Mouse (Mus musculus) neural tube, embryonic 12.5 days (tissue): ENCODE data around the gene Metap1. TPM values are rescaled to one million over a fixed set of nuclear protein-coding genes. Genes with fewer than 3 reads are reported as not detected.

Source experiments
- ATAC-seq: fragments of 200-750 bp; cut with Nextera tagmentation; 2 replicates; pipeline ENCODE4 v1.8.0; 2017; ENCODE audit warnings: low read depth, mild to moderate bottlenecking, moderate TSS enrichment, moderate library complexity; ENCODE audit not compliant: low FRiP score
- H3K27ac ChIP-seq: fragments of 300-500 bp; sonication (generic); 2 replicates; pipeline ENCODE4 v1.5.1; 2016
- H3K27me3 ChIP-seq: fragments of 300-500 bp; sonication (generic); replicated peaks from 2 replicates; pipeline ENCODE4 v1.6.1; 2016; ENCODE audit warnings: mild to moderate bottlenecking
- H3K36me3 ChIP-seq: fragments of 300-500 bp; sonication (generic); 2 replicates; pipeline ENCODE4 v1.6.1; 2016; ENCODE audit warnings: mild to moderate bottlenecking
- H3K4me1 ChIP-seq: fragments of 300-500 bp; sonication (generic); 2 replicates; pipeline ENCODE4 v1.6.1; 2016
- H3K4me2 ChIP-seq: fragments of 300-500 bp; sonication (generic); replicated peaks from 2 replicates; pipeline ENCODE4 v1.6.1; 2016; ENCODE audit warnings: mild to moderate bottlenecking
- H3K4me3 ChIP-seq: fragments of 300-500 bp; sonication (generic); 2 replicates; pipeline ENCODE4 v1.5.1; 2016
- H3K9ac ChIP-seq: fragments of 300-500 bp; sonication (generic); 2 replicates; pipeline ENCODE4 v1.6.1; 2016; ENCODE audit warnings: mild to moderate bottlenecking
- H3K9me3 ChIP-seq: fragments of 300-500 bp; sonication (generic); 2 replicates; pipeline ENCODE4 v1.6.1; 2016; ENCODE audit warnings: mild to moderate bottlenecking
- WGBS: fragments of 180-500 bp; shearing (Covaris S2); methylation state at CpG from one replicate; pipeline ENCODE4 v1.1.7; 2016; 5-methylcytosine and 5-hydroxymethylcytosine counted together
- microRNA counts: library from miRNA; unstranded; fragments of <30 nt; microRNA quantifications from one replicate; lab custom pipeline; 2017
- microRNA-seq: library from miRNA; unstranded; fragments of <30 nt; microRNA quantifications from one replicate; pipeline ENCODE4, GENCODE M21; 2017
- polyA plus RNA-seq: library from polyadenylated mRNA; unstranded; fragments of >200 nt; fragmentation: Nextera tagmentation; extraction: Ambion mirVana; gene quantifications from 2 replicates; pipeline ENCODE4 v1.2.1, GENCODE M21; 2016

Gene Metap1
- polyA plus RNA-seq, 1 experiment from 2014 or later: 50.4 TPM

GRCm38 (mm10) chr3:138438716-138439115 is 50.6 kb downstream of the Metap1 start:
- Histone ChIP-seq H3K27me3 (no peaks in the 10 kb centered on the region), H3K27ac (no peak overlapping the region), H3K4me3 (no peak overlapping the region), H3K4me2 (no peak overlapping the region), H3K9ac (no peak overlapping the region), H3K4me1 (peaks cover under 1% of the 10 kb centered on the region; the same call in 1 of the 2 replicates), H3K36me3 (no peaks in the 10 kb centered on the region), H3K9me3 (no peaks in the 10 kb centered on the region)
- 85% methylated on average over 3 of the region's 3 CpGs for WGBS
- ATAC-seq: no peak

DNA sequence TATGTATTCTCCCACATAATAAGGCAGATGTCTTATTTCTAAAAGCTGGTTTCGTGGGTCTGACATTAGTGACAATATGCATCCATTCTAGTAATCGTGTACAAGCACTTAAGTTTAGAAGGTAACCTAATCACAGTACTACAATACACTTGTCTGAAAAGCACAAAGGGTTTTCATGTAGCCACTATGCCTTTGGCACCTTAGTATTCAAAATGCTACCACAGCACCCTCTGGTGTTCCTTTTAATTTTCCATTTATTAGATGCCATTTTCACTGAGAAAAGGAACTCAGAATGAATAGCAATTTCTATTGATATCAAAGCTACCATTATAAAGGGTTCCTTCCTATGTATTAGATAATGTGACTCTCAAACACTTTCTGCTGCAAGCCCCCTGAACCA is 57.5 kb downstream of the Metap1 start:
- 78% methylated on average over 2 of the region's 2 CpGs for WGBS
- no peak; the same call in 1 of the 2 replicates for ATAC-seq

GRCm38 (mm10) chr3:138430360-138430976 is 58.8 kb downstream of the Metap1 start:
- no peaks in the 10 kb centered on the region for H3K27me3 ChIP-seq
- no peak for ATAC-seq
- H3K4me3 ChIP-seq: no peak overlapping the region
- H3K9ac ChIP-seq: no peak overlapping the region
- no peaks in the 10 kb centered on the region for H3K9me3 ChIP-seq
- H3K36me3 ChIP-seq: no peaks in the 10 kb centered on the region
- no peaks in the 10 kb centered on the region for H3K4me1 ChIP-seq
- 87% methylated on average over 6 of the region's 6 CpGs for WGBS
- H3K27ac ChIP-seq: no peak overlapping the region
- H3K4me2 ChIP-seq: no peak overlapping the region

More for the DNA sequence above, 57.5 kb downstream of the Metap1 start:
- no peaks in the 10 kb centered on the region for H3K36me3 ChIP-seq
- no peak overlapping the region for H3K4me3 ChIP-seq
- no peak overlapping the region for H3K4me2 ChIP-seq
- no peaks in the 10 kb centered on the region for H3K9me3 ChIP-seq
- H3K27me3 ChIP-seq: no peaks in the 10 kb centered on the region
- H3K4me1 ChIP-seq: no peaks in the 10 kb centered on the region
- no peak overlapping the region for H3K9ac ChIP-seq
- no peak overlapping the region for H3K27ac ChIP-seq

DNA sequence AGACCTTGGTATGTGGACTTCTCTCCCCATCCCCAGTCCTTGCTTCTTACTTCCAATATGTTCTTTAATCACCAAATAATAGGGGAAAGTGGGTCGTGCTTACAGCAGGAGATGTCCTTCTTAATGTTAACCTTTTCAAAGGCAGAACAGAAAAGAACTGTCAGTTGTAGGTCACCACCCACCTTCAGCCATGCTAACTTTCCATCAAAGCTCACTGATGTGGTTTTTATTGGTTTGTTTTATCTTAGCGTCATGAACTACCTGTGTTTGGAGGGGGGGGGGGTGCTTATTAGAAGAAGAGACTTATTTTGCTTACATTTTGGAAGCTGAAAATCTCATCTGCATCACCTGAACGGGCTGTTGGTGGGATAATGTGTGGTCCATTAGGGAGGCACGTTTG is 65.1 kb downstream of the Metap1 start:
- H3K4me3 ChIP-seq: no peak overlapping the region
- no peaks in the 10 kb centered on the region for H3K4me1 ChIP-seq
- H3K27me3 ChIP-seq: no peaks in the 10 kb centered on the region
- no peak overlapping the region for H3K27ac ChIP-seq
- 71% methylated on average over 4 of the region's 4 CpGs for WGBS
- H3K4me2 ChIP-seq: no peak overlapping the region
- H3K9me3 ChIP-seq: no peaks in the 10 kb centered on the region
- ATAC-seq: no peak
- no peaks in the 10 kb centered on the region for H3K36me3 ChIP-seq
- H3K9ac ChIP-seq: no peak overlapping the region

DNA sequence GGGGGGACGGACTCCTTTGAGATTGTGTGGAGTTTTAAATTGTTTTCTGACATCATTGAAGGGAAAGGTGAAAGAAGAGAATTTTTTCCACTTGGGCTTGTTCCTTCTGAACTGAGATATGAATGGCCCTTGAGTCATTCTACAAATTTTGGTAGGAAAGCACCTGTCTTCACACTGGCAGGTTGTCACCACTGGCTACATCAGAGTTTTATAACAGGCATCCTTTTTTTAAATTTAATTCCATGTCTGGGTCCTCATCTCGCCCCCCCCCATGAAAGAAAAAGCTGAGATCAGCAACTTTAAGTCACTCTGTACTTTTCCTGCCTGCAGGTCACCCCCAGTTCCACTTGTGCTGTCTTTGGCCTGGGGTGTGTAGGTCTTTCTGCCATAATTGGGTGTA is 65.7 kb downstream of the Metap1 start:
- 68% methylated on average over 2 of the region's 2 CpGs for WGBS

DNA sequence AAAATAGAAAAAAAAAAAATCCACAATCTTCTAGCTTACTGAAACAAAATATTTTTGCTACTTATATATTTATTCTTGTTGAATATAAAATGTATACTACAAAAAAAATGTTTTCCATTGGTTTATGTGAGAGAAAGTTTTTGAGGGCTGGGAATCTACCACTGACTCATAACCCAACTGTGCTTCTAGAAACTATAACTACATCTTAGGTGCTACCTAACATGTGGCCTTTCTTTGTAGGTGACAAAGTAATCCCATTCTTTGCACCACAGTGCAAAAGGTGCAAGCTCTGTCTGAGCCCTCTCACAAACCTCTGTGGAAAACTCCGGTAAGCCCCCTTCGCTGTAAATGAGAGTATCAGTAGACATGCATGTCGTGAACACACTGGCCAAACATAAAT is 68.9 kb downstream of the Metap1 start:
- no peaks in the 10 kb centered on the region for H3K9me3 ChIP-seq
- WGBS: 88% methylated on average over 3 of the region's 3 CpGs
- no peak overlapping the region for H3K4me3 ChIP-seq

More for the DNA sequence above, 65.7 kb downstream of the Metap1 start:
- Histone ChIP-seq H3K4me1 (no peaks in the 10 kb centered on the region), H3K4me3 (no peak overlapping the region), H3K27ac (no peak overlapping the region), H3K36me3 (no peaks in the 10 kb centered on the region), H3K9me3 (no peaks in the 10 kb centered on the region), H3K9ac (no peak overlapping the region), H3K27me3 (no peaks in the 10 kb centered on the region), H3K4me2 (no peak overlapping the region)
- no peak for ATAC-seq

GRCm38 (mm10) chr3:138419369-138419768 is 69.9 kb downstream of the Metap1 start:
- Histone ChIP-seq H3K4me3 (no peak overlapping the region), H3K4me1 (no peaks in the 10 kb centered on the region), H3K9me3 (no peaks in the 10 kb centered on the region), H3K27me3 (no peaks in the 10 kb centered on the region), H3K4me2 (no peak overlapping the region), H3K9ac (no peak overlapping the region), H3K36me3 (no peaks in the 10 kb centered on the region), H3K27ac (no peak overlapping the region)
- no peak for ATAC-seq
- 82% methylated on average over 6 of the region's 6 CpGs for WGBS

More for the DNA sequence above, 68.9 kb downstream of the Metap1 start:
- Histone ChIP-seq H3K36me3 (no peaks in the 10 kb centered on the region), H3K4me2 (no peak overlapping the region), H3K9ac (no peak overlapping the region), H3K27ac (no peak overlapping the region), H3K4me1 (no peaks in the 10 kb centered on the region), H3K27me3 (no peaks in the 10 kb centered on the region)
- ATAC-seq: no peak

DNA sequence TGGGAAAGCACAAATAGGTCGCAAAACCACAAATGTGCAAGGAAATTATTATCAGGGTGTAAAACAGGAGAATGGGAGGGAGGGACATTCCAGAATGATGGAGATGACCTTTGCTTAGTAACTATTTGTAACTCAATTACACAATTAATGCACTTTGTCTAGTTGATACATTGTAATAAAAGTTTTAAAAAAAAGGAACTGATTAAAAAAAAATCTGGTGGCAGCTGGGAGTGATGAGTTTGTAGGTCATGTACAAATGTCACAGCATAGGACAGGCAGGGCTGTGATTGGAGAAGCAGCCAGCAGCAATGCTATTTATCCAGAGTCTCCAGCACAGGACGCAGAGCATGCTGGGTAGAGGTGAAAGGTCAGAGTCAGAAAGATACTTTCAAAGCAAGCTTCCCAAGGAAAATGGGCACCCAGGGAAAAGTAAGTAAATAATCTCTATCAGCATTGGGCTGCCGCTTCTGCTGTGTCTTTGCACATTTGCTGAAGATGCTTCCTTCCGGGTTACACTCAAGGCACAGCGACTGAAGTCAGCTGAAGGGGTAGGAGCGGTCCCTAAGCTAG is 74.1 kb downstream of the Metap1 start, which contains the start of gene Adh4:
TSS of gene Adh4 (plus strand) at position 346 of the 570 bp plus-strand sequence.
- no peaks in the 10 kb centered on the region for H3K9me3 ChIP-seq
- H3K27ac ChIP-seq: no peak within 1 kb of the TSS
- no peak within 1 kb of the TSS for H3K9ac ChIP-seq
- H3K36me3 ChIP-seq: no peaks in the 10 kb centered on the region
- H3K4me1 ChIP-seq: no peaks in the 10 kb centered on the region
- 76% methylated on average over 6 of the region's 6 CpGs for WGBS
- no peak within 1 kb of the TSS for H3K4me3 ChIP-seq
- no peak for ATAC-seq
- no peak within 1 kb of the TSS for H3K4me2 ChIP-seq
- no peaks in the 10 kb centered on the region for H3K27me3 ChIP-seq

DNA sequence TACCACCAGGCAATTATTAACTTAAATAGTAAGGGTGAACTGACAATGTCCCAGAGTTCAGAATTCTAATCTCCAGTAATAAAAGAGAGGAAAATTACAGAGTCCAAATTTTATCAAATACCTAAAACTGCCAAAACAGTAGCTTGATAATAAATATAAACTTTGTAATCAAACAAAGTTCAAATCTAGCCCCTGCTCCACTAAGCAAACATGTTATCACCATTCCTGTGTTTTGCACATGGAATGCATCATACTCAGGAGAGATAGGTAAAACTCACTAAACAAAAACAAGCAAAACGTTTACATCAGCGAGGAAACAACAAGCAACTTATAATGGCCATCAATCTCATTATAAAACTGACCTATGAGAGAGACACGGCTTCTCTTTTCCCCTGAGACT is 79.1 kb downstream of the Metap1 start:
- no peaks in the 10 kb centered on the region for H3K36me3 ChIP-seq
- no peak overlapping the region for H3K27ac ChIP-seq
- 75% methylated on average over 3 of the region's 3 CpGs for WGBS
- no peak overlapping the region for H3K4me3 ChIP-seq
- no peaks in the 10 kb centered on the region for H3K27me3 ChIP-seq
- ATAC-seq: no peak
- H3K4me2 ChIP-seq: no peak overlapping the region
- H3K9me3 ChIP-seq: no peaks in the 10 kb centered on the region
- H3K9ac ChIP-seq: no peak overlapping the region
- H3K4me1 ChIP-seq: no peaks in the 10 kb centered on the region

DNA sequence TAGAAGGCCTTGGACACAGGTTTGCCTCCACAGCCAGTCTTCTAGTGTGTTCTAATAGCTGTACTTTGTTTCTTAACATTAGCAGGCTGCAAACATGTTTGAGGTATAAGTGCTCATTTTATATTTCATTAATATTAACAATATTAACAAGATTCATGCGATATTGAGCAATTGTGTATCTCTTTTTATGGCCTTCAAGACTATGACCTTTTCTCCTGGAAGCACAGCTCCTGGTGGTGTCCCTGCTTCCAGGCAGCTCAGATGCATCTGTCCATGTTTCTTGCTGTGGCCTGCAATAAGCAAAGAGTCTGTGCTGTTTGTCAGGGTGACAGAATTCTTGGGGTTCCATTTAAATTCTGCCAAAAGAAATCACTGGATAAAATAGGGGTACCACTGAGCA is 79.7 kb downstream of the Metap1 start:
- H3K4me2 ChIP-seq: no peak overlapping the region
- no peak overlapping the region for H3K27ac ChIP-seq
- H3K4me1 ChIP-seq: no peaks in the 10 kb centered on the region
- H3K4me3 ChIP-seq: no peak overlapping the region
- no peak for ATAC-seq
- H3K36me3 ChIP-seq: no peaks in the 10 kb centered on the region
- H3K27me3 ChIP-seq: no peaks in the 10 kb centered on the region
- WGBS: 88% methylated on average over 1 of the region's 1 CpGs
- no peak overlapping the region for H3K9ac ChIP-seq
- no peaks in the 10 kb centered on the region for H3K9me3 ChIP-seq

MicroRNAs encoded within 50 kb of the gene (microRNA counts, 519-probe panel; counts per million panel counts)
- microRNA mmu-miR-1956 (lab: Ali Mortazavi, UCI): 342 counts per million, percentile 67 among the panel's probes with 10 or more counts

Small RNA genes lying within 50 kb of the gene (microRNA-seq; reads per million reads assigned to microRNA genes)
- not detected for gene Mir1956

Other genes with a start within 250 kb of the Metap1 start
- gene Adh1, start 228.5 kb downstream of the Metap1 start, polyA plus RNA-seq: 2.7 and 4.6 TPM in 2 replicates
- not detected in 2 replicates for gene Adh6a, start 176.2 kb downstream of the Metap1 start, polyA plus RNA-seq
- 0.49 and 0.72 TPM in 2 replicates for gene Adh6b, start 147.7 kb downstream of the Metap1 start, polyA plus RNA-seq
- not detected in 2 replicates for gene Adh4, start 74.0 kb downstream of the Metap1 start, polyA plus RNA-seq
- gene Adh5, start 46.4 kb downstream of the Metap1 start, polyA plus RNA-seq: 225 and 231 TPM in 2 replicates
- 309 and 317 TPM in 2 replicates for gene Eif4e, start 36.7 kb upstream of the Metap1 start, polyA plus RNA-seq